Mouse (Mus musculus) fibroblast of lung, adult 2 months (primary cell): ENCODE results near the gene Cnot11.

Source experiments
- DNase-seq: peaks from one replicate; pipeline ENCODE4 v3.0.0-alpha.2; 2011; ENCODE audit warnings: low read depth

Cnot11 gene

DNA sequence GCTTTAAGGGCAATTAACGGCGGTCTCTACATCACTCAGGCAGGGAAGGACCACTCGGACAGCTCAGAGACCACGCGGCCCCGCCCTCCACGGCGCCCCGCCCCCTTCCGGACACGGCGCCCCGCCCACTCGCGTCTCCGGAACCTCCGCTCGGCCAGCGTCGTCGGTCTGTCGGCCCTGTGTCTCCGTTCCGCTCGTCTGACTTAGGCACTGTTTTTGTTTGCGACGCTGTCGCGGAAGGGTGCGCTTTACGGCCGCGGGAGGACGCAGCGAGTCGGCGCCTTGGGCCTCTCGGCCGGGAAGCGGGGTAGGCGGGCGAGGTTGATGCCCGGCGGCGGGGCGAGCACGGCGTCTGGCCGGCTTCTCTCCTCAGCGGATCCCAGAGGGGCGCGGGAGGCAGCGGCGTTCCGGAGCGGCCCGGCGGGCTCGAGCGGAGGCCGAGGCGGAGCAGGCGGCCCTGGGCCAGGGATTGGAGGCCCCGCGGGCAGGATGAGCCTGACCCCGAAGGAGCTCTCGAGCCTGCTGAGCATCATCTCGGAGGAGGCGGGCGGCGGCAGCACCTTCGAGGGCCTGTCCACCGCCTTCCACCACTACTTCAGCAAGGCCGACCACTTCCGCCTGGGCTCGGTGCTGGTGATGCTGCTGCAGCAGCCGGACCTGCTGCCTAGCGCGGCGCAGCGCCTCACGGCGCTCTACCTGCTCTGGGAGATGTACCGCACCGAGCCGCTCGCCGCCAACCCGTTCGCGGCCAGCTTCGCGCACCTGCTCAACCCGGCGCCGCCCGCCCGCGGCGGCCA, 921 bp downstream of the Cnot11 start:
- peak; percentile 88 for DNase-seq

DNA sequence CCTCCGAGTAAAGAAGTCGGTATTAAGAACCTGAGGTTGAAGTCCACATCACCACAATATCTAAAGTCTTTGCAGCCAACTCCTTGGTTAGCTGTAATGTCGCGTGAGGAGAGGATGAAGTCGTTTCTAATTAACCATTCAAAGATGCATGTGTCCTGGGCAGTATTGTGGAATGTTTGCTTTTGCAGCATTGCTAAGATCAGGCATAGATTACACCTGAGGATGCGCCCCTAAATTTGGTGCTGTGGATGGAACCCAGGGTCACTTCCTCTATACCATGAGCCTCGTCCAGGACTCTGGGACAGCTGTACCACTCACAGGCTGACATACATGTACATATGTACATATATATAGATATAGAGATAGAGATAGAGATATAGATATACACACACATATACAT, 1.9 kb downstream of the Cnot11 start:
- DNase-seq, result no peak

DNA sequence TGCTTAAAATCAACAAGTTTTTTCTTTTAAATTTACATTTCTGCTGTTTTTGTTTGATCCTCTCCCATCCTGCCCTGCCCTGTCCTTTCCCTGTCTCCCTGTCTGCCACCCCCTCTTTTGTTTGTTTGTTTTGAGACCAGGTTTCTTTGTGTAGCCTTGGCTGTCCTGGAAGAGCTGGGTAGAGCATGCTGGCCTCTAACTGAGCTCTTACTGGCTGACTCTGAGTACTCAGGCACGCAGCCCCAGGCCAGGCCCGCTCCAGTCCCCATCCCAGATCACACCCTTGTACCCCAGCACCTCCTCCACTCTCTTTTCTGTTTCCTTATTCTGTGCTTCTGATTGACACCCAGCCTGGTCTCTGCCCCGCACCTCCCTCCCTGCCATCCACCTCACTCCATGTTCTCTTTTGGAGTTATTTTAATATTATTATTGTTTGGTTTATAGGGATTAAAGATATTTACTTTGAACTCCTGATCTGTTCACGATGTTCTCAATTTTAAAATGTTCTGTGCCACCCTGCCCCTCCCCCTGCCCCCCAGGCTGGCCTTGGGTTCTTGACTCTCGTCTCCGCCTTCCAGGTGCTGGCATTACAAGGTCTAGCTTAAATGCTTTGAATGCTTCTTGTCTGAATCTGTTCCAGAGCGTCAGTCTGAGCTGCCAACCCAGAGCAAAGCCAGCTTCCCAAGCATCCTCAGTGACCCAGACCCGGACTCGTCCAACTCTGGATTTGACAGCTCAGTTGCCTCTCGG, 3.0 kb downstream of the Cnot11 start:
- DNase-seq, result no peak

DNA sequence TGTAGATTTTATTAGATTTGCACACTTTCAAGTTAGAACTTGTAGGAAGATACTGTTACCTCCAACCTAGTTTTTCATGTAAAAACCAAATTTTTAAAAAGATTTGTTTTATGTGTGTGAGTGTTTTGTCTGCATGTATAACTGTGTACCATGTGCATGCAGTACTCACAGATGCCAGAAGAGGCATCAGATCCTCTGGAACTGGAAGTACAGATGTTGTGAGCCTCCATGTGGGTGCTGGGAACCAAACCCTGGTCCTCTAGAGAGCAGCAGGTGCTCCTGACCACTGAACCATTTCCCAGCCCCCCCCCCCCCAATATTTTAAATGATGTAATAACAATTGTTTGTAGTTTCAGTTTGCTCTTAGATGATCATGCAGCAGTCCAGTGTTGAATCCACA, 5.8 kb downstream of the Cnot11 start:
- DNase-seq, result no peak

DNA sequence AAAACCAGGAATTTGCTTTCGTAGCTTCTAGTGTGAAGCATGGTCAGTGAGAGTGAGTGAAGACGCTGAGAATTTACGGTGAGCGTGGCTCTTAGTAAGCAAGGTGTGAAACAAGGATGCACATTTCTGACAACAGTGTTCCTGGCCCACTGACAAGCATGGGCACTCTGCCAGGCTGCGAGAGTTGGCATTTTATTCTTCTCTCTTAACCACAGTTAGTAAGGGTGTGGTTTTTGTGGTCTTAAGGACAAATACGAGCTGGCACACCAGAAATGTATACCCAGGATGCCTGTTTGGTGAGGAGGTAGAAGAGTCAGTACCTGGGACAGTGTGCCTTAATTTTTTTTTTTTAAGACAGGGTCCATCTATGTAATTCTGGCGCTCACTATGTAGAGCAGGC, 10.8 kb downstream of the Cnot11 start:
- DNase-seq, result no peak

DNA sequence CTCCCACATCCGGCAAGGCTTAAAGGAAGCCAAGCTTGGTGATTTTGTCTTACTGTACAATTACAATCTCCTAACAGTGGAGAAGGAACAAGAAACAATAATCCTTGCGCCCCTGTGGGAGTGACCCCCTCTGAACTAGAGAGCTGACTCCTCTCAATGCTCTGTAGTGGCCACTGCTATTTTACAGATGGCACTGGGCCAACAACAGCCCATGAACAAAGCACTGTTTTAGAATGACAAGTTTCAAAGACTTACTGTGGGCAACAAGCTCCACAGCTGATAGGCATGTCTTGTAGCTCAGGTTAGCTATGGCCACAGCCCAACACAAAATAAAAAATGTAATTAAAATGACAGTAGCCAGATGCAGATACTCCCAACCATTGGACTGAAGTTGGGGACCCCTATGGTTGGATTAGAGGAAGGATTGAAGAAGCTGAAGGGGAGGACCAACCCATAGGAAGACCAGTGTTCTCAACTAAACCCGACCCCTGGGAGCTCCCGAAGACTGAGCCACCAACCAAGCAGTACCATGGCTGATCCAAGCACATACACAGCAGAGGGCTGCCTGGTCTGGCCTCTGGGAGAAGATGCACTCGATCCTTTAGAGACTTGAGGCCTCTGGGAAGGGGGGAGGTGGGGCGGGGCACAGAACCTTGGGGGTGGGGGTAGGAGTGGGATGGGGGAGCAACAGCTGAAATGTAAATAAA, 11.5 kb downstream of the Cnot11 start:
- no peak for DNase-seq

DNA sequence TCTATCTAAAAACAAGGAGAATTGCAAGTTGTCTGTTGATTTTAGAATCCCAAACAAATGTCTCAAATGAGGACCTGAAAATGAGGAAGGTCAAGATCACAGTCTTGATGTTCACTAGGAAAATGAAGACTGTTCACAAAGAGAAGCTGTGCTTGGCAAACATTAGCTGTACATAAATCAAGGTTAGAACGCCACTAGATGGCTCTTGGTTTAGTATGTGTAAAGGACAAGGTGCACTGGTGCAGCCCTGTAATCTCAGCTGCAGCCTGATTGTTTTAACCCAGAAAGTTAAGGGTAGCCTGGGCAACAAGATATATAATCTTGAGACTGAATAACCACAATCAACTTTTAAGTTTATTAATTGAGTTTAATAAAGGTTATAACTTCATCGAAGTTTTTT, 12.4 kb downstream of the Cnot11 start:
- DNase-seq, result no peak

DNA sequence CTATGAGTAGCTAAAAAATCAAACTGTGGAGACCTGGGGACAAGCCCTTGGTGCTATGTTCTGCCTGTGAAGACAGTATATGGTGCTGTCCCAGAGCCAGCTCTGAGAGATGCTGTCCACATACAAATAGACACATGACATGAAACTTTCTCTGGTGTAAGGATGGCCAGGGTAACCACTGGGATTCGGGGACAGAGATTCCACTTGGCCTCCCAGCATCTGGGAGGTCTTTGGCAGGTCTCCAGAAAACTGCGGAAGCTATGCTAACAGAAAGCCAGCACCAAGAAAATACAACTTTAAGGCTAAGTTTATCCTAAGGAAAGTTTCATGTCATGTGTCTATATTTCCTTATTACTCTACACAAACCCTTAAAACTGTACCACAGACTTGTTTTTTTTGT, 15.0 kb downstream of the Cnot11 start:
- DNase-seq, result no peak

DNA sequence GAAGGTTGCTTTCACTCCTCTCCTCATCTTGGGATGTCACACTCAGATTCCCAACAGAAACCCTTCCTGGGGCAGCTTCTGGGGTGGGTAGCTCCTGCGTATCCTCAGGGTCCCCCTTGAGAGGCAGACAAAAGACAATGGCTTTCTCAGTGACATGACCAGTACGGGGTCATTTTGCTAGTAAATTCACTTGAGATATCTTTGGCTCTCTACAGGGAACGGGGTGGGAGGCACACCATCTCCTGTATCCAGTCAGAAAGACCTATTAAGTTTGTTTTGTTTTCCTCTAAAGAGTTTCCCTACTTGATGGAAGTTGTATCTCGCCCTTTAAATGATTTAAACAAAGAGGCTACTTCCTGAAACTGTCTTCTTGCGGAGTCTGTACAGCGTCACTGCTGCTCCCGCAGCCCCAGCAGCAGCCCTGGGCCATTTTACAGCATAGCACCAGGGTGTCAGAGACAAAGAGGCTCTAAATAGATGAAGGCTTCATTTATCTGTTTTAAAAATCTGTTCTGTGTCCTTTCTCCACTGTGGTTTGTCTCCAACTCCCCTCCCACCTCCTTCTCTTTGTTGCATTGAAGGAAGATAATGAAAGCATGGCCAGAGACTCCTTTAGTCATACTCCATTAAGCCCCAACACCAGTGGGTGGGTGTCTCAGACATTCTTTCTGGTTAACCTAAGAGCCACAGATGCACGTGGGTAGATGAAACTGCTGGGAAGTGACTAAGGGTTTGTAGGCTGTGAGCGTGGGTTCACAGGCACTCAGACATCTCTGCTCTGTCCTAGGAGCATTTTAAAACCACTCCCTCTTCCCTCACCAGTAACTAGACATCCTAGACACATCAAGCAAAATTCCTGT, 21.0 kb downstream of the Cnot11 start:
- peak; percentile 75 for DNase-seq

DNA sequence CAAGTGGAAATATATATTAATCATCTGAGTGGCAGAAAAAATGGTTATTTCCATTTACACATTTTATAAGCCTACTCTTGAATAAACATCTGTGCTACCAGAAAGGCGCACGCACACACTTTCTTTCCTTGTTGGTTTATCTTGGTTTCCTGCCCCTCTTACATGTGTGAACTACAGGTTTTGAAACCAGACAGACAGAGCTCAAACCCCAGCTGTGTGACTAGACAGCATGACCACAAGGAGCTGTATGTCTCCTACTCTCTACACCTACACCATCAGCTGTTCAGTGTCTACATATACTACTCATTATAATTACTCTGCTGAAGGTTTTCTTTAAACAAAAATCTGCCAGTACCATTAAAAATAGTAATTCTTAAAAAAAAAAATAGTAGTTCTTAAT, 24.2 kb downstream of the Cnot11 start:
- DNase-seq, result no peak

DNA sequence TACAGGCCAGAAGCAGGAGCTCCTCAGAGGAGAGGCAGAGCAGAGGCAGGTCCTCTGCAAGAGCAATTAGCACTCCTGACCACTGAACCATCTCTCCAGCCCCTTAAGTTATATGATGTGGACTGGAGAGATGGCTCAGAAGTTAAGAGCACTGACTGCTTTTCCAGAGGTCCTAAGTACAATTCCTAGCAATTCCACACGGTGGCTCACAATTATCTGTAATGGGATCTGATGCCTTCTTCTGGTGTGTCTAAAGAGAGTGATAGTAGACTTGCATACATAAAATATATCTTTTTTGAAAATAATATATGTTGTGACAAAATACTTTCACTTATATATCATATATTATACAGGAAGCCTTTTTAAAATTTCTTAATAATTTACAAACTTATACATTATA, 27.1 kb downstream of the Cnot11 start:
- DNase-seq, result no peak

DNA sequence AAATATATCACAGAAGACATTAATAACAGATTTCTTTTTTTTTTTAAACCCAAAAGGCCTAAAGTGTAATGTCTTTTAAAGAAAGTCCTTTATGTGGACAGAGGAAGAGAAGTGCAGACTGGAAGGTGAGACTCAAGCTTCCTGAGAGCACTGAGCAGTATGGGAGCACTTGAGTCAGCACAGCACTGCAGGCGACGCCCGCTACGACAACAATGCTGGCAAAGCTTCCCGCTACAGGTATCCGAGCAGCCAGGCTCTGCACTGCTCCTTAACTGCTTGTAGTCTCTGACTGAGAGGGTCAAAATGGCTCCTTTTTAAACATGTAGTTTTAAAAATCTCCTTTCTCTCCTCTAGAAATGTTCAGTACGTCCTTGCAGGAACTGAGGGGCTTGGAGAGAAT, 28.4 kb downstream of the Cnot11 start:
- no peak for DNase-seq

DNA sequence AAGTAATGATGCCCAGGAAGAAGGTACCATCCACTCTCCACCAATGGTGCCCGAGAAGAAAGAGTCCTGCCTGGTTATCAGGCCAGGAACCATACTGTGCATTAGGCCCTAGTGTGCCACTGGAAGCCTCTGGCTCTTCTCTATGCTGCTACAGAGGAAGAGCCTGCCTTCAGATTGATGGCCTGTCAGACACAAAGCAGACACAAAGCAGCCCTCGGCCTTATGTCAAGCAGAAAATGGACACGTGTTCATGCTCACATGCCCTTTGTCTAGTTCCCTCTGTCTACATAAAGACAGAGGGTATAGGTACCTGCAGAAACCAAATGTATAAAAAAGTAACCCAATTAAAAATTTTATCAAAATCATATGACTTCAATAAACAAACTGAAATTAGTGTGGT, 29.8 kb downstream of the Cnot11 start:
- DNase-seq, result no peak

DNA sequence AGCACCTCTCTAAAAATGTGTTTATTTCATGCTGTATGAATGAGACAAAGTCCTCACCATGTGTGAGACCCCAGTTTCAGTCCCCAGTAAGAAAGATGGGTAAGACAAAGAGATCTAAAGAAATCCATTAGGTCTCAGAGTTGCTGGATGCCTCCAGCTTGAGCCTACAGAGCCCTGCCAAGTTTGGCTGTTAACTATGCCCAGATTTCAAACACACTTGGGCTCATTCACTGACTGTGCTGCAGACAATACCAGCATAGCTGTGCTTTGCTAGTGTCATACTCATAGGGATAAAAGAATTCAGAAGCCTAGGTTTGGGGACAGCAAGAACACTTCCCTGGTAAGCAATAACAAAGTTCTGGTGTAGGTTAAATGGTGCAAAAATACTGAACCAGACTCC, 33.3 kb downstream of the Cnot11 start:
- no peak for DNase-seq

DNA sequence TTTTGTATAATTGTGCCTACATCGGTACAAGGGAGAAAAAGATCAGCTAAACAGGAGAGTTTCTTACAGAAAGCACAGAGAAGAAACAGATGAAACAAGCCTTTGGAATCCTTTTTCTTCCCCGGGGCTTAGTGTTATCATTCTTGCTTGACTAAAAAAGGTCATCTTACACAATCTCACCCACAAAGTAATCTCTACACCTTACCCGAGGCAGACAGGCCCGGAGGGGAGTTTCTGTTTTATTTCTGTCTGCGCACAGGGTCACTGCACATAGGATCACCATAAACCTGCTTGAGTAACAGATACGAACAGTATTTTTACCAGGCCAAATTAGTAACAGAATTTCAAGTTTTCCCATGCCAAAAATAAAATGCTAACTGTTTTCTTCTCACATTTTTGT, 36.9 kb downstream of the Cnot11 start:
- DNase-seq, result no peak

DNA sequence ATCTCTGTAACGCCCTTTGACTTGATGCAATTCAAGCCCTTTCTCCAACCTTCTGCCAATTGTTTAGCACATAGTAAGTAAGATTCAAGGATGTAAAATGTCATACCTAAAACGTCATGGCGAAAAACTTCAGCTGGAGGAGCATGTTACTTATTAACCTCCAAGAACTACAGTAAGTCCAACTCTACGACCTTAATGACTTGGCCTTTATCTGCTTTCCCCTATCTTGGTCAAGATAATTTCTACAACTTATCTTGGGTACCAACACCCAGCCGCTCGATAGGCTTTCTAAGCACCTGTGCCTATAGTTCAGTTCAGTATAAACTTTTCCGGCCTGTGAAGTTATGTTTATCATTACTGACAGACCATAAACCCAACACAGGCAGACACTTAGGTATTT, 39.1 kb downstream of the Cnot11 start:
- no peak for DNase-seq

DNA sequence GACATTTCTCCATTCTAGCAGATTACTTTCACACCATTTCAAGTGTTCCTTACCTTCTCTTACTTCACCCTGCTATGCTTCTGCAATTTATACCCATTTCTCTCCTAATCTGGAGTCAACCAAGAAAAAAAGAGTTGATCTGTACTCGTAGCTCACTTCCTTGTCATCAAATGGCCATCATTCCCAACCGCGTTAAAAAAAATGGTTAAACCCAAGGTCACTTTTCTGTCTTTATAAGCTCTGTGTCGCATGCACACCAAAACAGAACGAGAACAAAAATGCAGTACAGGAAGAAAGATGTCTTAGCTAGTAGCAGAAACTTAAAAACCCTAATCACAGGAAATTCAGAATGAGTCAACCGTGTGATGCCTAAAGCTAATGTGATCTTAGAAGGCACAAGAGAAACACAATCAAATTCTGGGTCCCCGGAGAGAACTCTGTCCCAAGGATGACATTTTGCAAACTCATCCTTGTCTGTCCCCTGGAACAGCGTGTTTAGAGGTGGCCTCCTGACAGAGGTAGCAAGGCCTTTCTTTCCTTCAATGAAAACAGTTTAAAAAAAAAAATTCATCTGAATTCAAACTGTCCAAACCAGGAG, 41.1 kb downstream of the Cnot11 start:
- no peak for DNase-seq

DNA sequence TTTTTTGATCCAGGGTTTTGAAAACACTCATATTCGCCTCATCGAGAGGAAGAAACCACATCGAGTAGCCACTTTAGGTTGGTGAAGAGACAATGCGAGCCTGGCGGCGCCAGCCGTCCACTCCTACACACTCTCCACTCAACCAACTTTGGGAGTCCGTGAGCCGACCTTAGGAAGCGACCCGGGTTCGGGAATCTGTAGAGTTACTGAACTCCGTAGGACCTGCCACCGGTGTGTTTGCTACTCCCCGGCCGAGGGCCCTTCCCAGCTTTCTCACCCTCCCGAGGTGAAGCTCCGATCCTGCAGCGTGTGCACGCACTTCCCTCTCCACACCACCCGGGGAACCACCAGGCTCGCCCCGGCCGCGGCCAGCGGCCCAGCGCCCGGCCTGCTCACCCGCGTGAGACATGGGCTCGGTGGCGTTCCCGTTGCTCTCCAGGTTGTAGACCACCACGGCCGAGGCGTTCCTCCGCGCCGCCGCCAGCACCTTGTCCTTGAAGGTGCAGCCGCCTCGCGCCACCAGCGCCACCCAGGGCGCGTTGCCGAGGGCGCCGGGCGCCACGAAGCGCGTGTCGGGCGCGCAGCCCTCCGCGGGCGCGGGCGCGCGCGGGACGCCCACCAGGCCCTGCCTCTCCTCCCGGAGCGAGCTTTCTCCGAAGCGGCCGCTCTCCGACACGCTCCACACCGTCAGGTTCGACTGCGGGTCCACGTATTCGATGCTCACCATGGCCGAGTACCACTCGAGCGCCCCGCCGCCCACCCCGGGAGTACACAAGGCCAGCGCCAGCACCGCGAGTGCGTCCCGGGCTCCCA, 41.8 kb downstream of the Cnot11 start:
- DNase-seq, result no peak

DNA sequence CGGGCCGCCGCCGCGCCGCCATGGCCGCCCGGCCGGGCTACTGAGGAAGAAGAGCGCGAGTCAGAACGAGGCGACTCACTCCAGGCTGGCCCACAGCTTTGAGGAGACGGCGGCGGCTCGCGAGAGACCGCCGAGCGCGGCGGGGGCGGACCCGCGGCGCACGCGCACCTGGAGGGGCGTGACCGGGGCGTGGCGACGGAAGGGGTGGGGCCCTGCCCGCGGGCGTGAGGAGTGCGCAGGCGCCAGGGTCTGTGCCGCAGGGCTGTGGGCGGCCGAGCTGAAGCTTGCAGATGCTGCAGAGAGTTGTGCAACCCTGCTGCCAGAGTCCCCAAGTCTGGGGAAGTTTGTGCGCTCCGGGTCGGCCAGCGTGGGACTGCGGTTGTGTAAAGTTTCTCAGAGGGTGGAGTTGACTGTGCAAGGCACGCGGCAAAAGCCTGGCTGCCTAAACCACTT, 42.5 kb downstream of the Cnot11 start, which contains the start of gene Rnf149:
TSS of gene Rnf149 (minus strand) at position 153 of the 453 bp plus-strand sequence.
- peak; percentile 95 for DNase-seq

DNA sequence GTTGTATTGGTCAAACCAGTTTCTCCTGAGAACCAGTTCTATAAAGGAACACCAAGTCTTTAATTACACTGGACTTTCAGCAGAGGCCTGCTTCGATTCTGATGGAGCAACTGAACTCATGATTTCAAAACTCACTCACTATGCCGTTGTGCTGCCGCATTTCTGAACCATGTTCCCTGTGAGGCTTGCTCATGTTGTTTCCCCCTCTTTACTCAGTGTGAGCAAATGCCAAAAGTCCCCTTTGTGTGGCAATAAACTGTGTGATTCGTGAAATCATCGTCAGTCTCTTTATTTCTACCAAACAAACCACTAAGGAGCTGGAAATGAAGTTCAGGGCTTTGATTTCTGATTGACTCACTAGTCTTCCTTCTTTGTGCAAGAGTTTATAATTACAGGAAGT, 43.7 kb downstream of the Cnot11 start:
- peak; percentile 70 for DNase-seq

DNA sequence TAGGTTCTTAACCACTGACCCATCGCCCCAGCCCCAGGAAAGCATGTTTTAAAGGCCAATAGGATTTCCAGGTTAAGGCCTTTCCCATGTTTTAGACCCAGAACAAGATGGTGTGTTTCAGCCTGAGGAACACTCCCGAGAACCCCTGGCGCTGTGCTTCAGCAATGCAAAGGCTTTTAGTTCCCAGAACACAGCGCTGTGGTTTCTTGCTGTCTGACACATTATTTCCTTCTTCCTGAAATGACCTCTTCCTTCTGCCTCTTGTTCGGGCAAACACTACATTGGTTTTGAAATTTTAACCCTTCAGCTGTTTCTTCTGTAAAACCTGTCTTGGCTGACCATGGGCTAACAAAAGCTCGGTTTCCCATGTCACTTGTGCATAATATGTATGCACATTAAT, 44.3 kb downstream of the Cnot11 start:
- DNase-seq, result no peak
